Mouse (Mus musculus) neural tube, embryonic 12.5 days (tissue): ENCODE measurements around the gene Lrrc72. TPM values are rescaled to one million over a fixed set of nuclear protein-coding genes. Genes with fewer than 3 reads are reported as not detected.
"Not testable (repeated sequence)": the region's sequence is repeated elsewhere in the genome, so short reads cannot be mapped to it uniquely, and the experiment has no call there.

Experiments used
- ATAC-seq: fragments of 200-750 bp; cut with Nextera tagmentation; 2 replicates; pipeline ENCODE4 v1.8.0; 2017; ENCODE audit warnings: low read depth, mild to moderate bottlenecking, moderate TSS enrichment, moderate library complexity; ENCODE audit not compliant: low FRiP score
- H3K27ac ChIP-seq: fragments of 300-500 bp; sonication (generic); 2 replicates; pipeline ENCODE4 v1.5.1; 2016
- H3K27me3 ChIP-seq: fragments of 300-500 bp; sonication (generic); replicated peaks from 2 replicates; pipeline ENCODE4 v1.6.1; 2016; ENCODE audit warnings: mild to moderate bottlenecking
- H3K36me3 ChIP-seq: fragments of 300-500 bp; sonication (generic); 2 replicates; pipeline ENCODE4 v1.6.1; 2016; ENCODE audit warnings: mild to moderate bottlenecking
- H3K4me1 ChIP-seq: fragments of 300-500 bp; sonication (generic); 2 replicates; pipeline ENCODE4 v1.6.1; 2016
- H3K4me2 ChIP-seq: fragments of 300-500 bp; sonication (generic); replicated peaks from 2 replicates; pipeline ENCODE4 v1.6.1; 2016; ENCODE audit warnings: mild to moderate bottlenecking
- H3K4me3 ChIP-seq: fragments of 300-500 bp; sonication (generic); 2 replicates; pipeline ENCODE4 v1.5.1; 2016
- H3K9ac ChIP-seq: fragments of 300-500 bp; sonication (generic); 2 replicates; pipeline ENCODE4 v1.6.1; 2016; ENCODE audit warnings: mild to moderate bottlenecking
- H3K9me3 ChIP-seq: fragments of 300-500 bp; sonication (generic); 2 replicates; pipeline ENCODE4 v1.6.1; 2016; ENCODE audit warnings: mild to moderate bottlenecking
- WGBS: fragments of 180-500 bp; shearing (Covaris S2); methylation state at CpG from one replicate; pipeline ENCODE4 v1.1.7; 2016; 5-methylcytosine and 5-hydroxymethylcytosine counted together
- polyA plus RNA-seq: library from polyadenylated mRNA; unstranded; fragments of >200 nt; fragmentation: Nextera tagmentation; extraction: Ambion mirVana; gene quantifications from 2 replicates; pipeline ENCODE4 v1.2.1, GENCODE M21; 2016

Gene Lrrc72
- polyA plus RNA-seq, 1 experiment from 2014 or later: not detected

DNA sequence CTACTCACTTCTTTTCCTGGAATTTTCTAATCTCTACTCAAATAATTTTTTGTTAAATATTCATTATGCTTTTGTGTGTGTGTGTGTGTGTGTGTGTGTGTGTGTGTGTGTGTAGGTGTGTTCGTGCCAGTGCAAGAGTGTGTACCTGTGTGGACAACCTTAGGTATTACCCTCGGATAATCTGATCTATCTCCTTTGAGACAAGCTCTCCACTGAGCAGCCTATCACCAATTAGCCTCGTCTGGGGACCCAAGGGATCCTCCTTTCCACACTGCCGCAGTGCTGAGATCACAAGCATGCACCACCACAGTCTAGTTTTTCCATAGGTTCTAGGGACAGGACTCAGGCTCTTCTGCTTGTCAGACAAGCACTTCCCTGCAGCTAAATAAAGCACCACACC, 37.0 kb downstream of the Lrrc72 start:
- Histone ChIP-seq H3K36me3 (no peaks in the 10 kb centered on the region), H3K4me1 (no peaks in the 10 kb centered on the region), H3K9ac (no peak overlapping the region), H3K27ac (no peak overlapping the region), H3K4me3 (no peak overlapping the region), H3K27me3 (no peaks in the 10 kb centered on the region), H3K4me2 (no peak overlapping the region), H3K9me3 (no peaks in the 10 kb centered on the region)
- 73% methylated on average over 4 of the region's 4 CpGs for WGBS
- ATAC-seq: no peak

DNA sequence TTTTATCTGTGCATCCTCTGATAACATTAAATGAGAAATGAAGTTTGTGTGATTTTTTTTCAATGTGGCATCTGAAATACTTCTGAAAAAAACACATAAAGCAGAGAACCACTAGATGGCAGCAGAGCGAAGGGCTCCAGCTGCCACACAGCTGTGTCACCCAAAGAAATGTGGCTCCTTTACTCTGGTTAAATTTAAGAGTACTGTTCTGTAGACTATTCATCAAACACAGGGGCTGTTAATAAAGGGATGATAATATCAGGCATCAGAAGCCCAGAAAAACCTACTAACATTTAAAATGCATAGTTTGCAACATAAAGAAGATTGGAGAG, 38.1 kb downstream of the Lrrc72 start:
- Histone ChIP-seq H3K36me3 (no peaks in the 10 kb centered on the region), H3K4me2 (no peak overlapping the region), H3K27ac (no peak overlapping the region), H3K9me3 (no peaks in the 10 kb centered on the region), H3K27me3 (no peaks in the 10 kb centered on the region), H3K4me1 (no peaks in the 10 kb centered on the region), H3K9ac (no peak overlapping the region), H3K4me3 (no peak overlapping the region)
- peak; percentile 84 for ATAC-seq
- WGBS: 0% methylated on average over 1 of the region's 1 CpGs

DNA sequence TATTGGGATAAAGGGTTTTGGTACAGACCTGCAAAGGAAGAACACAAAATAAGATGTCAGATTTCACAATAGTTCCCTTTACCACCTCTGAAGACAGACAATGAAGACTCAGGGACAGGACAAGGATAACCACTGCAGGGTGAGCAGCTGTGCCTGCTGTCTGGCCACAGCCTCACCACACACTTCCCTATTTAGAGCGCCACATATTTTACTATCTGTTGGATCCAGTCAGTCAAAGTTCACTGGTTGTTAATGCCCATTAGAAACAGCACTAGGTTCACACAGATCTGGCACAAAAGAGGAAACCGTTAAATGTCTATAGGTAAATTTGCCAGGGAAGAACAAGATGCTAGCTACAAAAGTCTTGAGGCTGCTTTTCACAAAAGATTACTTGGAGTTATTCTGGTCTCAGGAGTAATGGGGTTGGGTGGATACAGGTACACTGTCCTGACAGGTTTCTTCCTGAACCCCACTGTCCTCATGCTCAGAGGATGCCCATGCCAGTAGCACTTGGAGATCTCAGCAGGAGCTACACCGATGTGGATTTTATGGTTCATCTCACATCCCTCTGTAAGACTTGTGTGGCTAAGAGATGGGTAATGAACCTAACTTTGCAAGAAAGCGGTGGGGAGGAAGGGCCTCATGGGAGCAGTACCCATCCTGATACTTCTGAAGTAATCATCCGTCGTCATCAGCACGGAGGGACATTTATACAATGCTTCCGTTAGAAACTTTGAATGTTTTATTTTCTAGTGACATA, 38.6 kb downstream of the Lrrc72 start:
- no peaks in the 10 kb centered on the region for H3K4me1 ChIP-seq
- H3K36me3 ChIP-seq: no peaks in the 10 kb centered on the region
- H3K9me3 ChIP-seq: no peaks in the 10 kb centered on the region
- WGBS: 52% methylated on average over 8 of the region's 8 CpGs
- peak; percentile 23; the same call in 1 of the 2 replicates for ATAC-seq
- no peak overlapping the region for H3K27ac ChIP-seq
- H3K27me3 ChIP-seq: no peaks in the 10 kb centered on the region
- H3K4me2 ChIP-seq: no peak overlapping the region
- H3K9ac ChIP-seq: no peak overlapping the region
- H3K4me3 ChIP-seq: no peak overlapping the region

DNA sequence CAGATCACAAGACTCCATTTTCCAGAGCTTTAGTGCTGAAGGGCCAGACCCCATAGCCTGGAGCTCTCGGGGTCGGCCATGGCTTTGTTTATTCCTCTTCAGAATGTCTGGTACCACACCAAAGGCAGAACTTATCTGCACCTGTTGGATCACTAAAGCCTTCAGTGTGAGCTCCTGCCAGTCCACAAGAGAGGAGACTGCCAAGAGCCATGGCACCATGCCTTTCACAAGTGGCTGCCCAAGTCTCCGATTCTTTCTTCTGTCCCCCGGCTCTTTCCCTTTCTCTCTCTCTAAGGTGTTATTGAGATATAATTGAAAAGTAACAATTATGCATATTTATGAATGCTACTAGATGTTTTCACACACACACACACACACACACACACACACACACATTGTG, 43.1 kb downstream of the Lrrc72 start:
- H3K4me2 ChIP-seq: no peak overlapping the region
- no peak overlapping the region for H3K27ac ChIP-seq
- 93% methylated on average over 4 of the region's 4 CpGs for WGBS
- H3K4me1 ChIP-seq: peaks cover 8% of the 10 kb centered on the region; the same call in 1 of the 2 replicates
- no peak overlapping the region for H3K4me3 ChIP-seq
- ATAC-seq: no peak
- H3K9me3 ChIP-seq: no peaks in the 10 kb centered on the region
- no peaks in the 10 kb centered on the region for H3K27me3 ChIP-seq
- H3K9ac ChIP-seq: no peak overlapping the region
- H3K36me3 ChIP-seq: no peaks in the 10 kb centered on the region

DNA sequence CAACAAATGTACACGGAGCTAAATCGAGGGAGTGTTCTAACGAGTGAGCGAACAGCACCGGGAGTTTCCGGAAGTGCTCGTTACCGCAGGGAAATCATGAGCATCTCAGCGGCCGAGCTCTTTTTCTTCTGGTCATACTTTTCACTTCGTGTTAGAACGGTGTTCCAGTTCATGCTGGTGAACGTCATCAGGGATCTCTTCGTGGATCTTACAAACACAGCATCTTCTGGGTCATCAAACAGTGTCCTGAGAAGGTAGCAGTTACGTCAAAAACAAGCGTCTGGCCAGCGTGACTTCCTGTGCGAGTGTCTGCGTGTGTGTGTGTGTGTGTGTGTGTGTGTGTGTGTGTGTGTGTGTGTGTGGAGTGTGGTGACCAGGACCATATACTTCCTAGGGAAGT, 44.7 kb downstream of the Lrrc72 start:
- WGBS: 74% methylated on average over 19 of the region's 19 CpGs
- Histone ChIP-seq H3K4me2 (no peak overlapping the region), H3K9ac (no peak overlapping the region), H3K9me3 (no peaks in the 10 kb centered on the region), H3K27ac (no peak overlapping the region), H3K36me3 (no peaks in the 10 kb centered on the region), H3K4me1 (peaks cover 8% of the 10 kb centered on the region; the same call in 1 of the 2 replicates), H3K4me3 (no peak overlapping the region), H3K27me3 (no peaks in the 10 kb centered on the region)
- no peak for ATAC-seq

DNA sequence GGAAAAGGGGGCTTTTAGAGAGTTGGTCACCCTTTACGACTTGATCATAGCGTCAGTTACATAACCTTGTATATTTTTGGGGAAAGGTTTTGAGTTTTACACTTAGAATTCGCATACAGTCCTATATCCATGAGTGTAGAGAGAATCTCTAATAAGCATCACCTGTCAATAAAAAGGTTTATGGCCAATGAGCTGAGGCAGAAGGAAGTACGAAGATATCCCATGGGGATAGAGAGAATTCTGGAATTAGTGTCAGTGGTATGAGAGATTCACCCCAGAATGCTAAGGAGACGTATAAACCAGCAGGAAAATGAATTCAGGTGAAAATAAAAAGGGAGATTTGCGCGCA, 45.4 kb downstream of the Lrrc72 start:
- Histone ChIP-seq H3K4me1 (peaks cover 8% of the 10 kb centered on the region; the same call in 1 of the 2 replicates), H3K9me3 (no peaks in the 10 kb centered on the region), H3K27me3 (no peaks in the 10 kb centered on the region), H3K4me2 (peak overlapping the region; percentile 35), H3K27ac (no peak overlapping the region), H3K9ac (no peak overlapping the region), H3K36me3 (no peaks in the 10 kb centered on the region), H3K4me3 (no peak overlapping the region)
- 63% methylated on average over 7 of the region's 7 CpGs for WGBS
- ATAC-seq: peak; percentile 56; the same call in 1 of the 2 replicates

DNA sequence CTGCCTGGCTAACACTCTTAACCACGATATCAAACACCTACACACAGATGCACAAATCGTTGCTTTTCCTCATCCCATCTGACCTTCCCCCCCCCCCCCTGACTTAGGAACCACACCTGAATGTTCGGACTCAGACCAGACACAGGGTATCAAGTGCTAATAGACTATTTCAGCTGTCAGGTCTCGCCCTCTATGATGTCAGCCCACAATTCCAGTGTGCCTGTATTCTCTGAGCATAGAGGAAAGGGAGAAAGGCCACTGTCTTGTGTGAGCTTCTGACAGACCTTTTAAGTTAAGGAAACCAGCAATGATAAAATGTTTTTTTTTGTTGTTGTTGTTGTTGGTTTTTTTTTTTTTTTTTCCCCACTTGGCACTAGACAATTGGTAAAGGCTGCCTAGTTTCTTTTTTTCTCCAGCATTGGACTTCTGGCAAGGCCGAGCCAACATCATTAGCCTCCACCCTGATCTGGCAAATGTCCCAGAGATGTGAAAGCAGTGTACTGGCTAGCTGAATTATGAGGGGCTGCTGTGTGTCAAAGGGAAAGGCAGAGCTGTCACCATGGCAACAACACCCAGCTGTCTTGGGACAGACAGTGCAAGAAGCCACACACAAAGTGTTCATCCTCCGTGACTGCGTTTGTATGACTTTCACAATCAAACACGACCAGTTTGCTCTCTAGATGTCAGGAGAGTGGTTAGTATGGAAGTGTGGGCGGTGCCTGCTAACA, 46.0 kb downstream of the Lrrc72 start:
- H3K27me3 ChIP-seq: no peaks in the 10 kb centered on the region
- no peak overlapping the region for H3K9ac ChIP-seq
- H3K4me3 ChIP-seq: no peak overlapping the region
- H3K4me2 ChIP-seq: peak overlapping the region; percentile 35
- no peak overlapping the region for H3K27ac ChIP-seq
- peak; percentile 99 for ATAC-seq
- 41% methylated on average over 9 of the region's 9 CpGs for WGBS
- H3K9me3 ChIP-seq: no peaks in the 10 kb centered on the region
- peaks cover 8% of the 10 kb centered on the region; the same call in 1 of the 2 replicates for H3K4me1 ChIP-seq
- H3K36me3 ChIP-seq: no peaks in the 10 kb centered on the region

DNA sequence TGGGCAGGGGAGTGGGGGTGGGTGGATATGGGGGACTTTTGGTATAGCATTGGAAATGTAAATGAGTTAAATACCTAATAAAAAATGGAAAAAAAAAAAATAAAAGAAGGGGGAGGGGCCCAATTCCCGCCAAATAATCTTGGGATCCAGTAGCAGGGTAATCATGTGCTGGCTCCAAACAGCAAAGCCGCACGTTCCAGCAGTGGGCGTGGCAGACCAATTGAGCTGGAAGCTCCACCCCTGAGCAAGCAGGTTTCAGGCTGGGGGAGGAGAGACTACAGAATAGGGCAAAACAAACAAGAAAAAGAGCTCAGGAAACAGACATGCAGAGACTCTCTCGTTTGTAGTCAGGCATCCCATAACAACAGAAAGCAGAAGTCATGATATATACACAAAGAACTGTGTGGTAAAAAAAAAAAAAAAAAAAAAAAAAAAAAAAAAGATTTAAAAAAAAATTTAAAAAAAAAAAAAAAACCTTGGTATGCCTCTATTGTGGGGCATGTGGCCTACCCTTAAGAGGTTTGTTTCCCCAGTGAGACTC, 47.5 kb downstream of the Lrrc72 start:
- H3K27me3 ChIP-seq, H3K36me3 ChIP-seq, H3K4me3 ChIP-seq, H3K9me3 ChIP-seq, ATAC-seq, H3K27ac ChIP-seq, H3K9ac ChIP-seq, H3K4me2 ChIP-seq, H3K4me1 ChIP-seq: not testable (repeated sequence)
- WGBS: 38% methylated on average over 5 of the region's 5 CpGs

DNA sequence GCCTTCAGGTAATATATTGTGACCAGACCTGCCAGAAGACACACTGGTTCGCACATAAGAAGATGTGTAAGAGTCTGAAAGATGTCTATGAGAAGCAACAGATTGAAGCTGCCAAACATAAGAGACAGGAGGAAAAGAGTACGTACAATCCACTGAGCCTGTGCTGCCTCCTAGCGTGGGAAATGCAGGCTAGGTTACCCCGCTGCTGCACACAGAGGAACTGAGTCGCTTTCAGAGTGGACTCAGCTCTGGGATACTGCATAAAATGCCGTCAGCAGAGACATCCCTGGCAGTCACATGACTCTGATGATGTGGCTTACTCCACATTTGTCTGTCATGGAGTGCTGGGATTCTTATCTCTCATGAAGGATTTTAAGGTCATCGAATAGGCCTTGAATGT, 58.2 kb downstream of the Lrrc72 start:
- Histone ChIP-seq H3K9me3 (peaks cover 19% of the 10 kb centered on the region), H3K4me2 (no peak overlapping the region), H3K4me1 (no peaks in the 10 kb centered on the region), H3K4me3 (no peak overlapping the region), H3K36me3 (peaks cover 57% of the 10 kb centered on the region), H3K27ac (no peak overlapping the region), H3K9ac (no peak overlapping the region), H3K27me3 (no peaks in the 10 kb centered on the region)
- 90% methylated on average over 7 of the region's 7 CpGs for WGBS
- ATAC-seq: no peak

DNA sequence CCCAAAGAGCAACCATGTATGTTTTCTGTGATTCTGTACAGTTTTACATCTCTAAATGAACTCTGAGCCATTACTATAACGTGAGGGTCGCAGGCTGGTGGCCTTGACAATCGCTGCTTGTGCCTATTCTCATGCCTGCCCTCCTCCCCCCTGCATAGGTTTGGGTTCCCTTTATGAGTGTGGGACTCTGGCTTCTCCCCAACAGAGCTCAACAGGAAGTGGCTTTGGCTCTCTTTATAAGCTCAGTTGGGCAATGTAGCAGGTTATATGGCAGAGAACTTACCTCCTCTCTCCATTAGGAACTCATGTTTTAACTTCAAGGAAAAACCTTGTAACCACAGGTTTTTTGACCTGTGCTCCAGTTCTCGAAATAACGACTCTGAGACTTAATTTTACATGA, 62.9 kb downstream of the Lrrc72 start:
- H3K9ac ChIP-seq: no peak overlapping the region
- no peaks in the 10 kb centered on the region for H3K27me3 ChIP-seq
- no peak for ATAC-seq
- H3K27ac ChIP-seq: no peak overlapping the region
- no peak overlapping the region for H3K4me2 ChIP-seq
- H3K4me1 ChIP-seq: no peaks in the 10 kb centered on the region
- H3K4me3 ChIP-seq: no peak overlapping the region
- peaks cover 59% of the 10 kb centered on the region for H3K36me3 ChIP-seq
- WGBS: 93% methylated on average over 5 of the region's 5 CpGs
- H3K9me3 ChIP-seq: no peaks in the 10 kb centered on the region

DNA sequence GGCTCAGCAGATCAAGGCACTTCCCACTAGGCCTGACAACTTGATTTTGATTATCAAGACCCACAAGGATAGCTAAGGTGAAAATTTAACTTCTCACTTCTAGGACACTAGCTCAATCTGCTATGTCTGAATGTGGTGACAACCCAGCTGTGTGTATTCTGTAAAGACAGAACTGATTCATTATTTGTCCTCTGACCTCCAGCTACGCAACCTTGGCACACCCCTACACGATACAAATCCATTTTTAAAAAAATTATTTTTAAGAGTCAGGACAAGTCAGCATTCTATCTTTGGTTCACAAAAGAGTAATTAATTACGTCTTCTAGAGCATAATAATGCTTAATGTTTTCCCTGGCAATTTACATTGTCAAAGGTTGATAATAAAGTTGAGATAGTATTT, 63.6 kb downstream of the Lrrc72 start:
- ATAC-seq: no peak
- Histone ChIP-seq H3K27me3 (no peaks in the 10 kb centered on the region), H3K4me2 (no peak overlapping the region), H3K36me3 (peaks cover 52% of the 10 kb centered on the region), H3K4me3 (no peak overlapping the region), H3K9ac (no peak overlapping the region), H3K9me3 (no peaks in the 10 kb centered on the region), H3K27ac (no peak overlapping the region), H3K4me1 (no peaks in the 10 kb centered on the region)
- 94% methylated on average over 3 of the region's 3 CpGs for WGBS

DNA sequence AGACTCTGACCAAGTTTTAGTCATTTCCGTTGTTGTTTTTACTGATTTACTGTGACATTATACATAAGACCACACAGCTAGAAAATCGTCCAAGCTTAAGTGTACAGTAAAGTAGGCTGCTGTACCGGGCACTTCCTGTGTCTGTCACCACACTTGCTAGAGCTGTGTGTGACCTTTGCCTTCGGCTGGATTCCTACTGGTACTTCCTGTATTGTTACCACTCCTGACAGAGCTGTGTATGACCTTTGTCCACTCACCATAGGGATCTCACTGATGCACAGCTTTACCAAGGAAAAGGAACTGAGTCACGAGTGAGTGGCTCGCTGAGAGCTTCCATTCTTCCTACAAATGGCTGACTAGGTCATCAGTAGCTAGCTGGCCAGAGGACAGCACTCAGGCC, 66.1 kb downstream of the Lrrc72 start:
- Histone ChIP-seq H3K9ac (no peak overlapping the region), H3K9me3 (no peaks in the 10 kb centered on the region), H3K4me3 (no peak overlapping the region), H3K4me1 (no peaks in the 10 kb centered on the region), H3K4me2 (no peak overlapping the region), H3K27me3 (no peaks in the 10 kb centered on the region), H3K36me3 (peaks cover 57% of the 10 kb centered on the region), H3K27ac (no peak overlapping the region)
- no peak for ATAC-seq
- WGBS: 78% methylated on average over 6 of the region's 6 CpGs
